Mouse (Mus musculus) testis, adult 2 months (tissue): ENCODE measurements around the gene 4930402F06Rik.

Experiments used
- CTCF ChIP-seq: fragments of 200-500 bp; IDR thresholded peaks from 2 replicates; pipeline ENCODE4 v1.5.1; 2012; ENCODE audit warnings: low read depth, mild to moderate bottlenecking, inconsistent platforms, low read length, moderate library complexity; ENCODE audit not compliant: control insufficient read depth, insufficient read depth, insufficient replicate concordance
- POLR2A ChIP-seq: fragments of 200-500 bp; IDR thresholded peaks from 2 replicates; pipeline ENCODE4 v1.6.1; 2012; ENCODE audit warnings: low read depth, mild to moderate bottlenecking, inconsistent platforms, low read length, moderate library complexity; ENCODE audit not compliant: control insufficient read depth

DNA sequence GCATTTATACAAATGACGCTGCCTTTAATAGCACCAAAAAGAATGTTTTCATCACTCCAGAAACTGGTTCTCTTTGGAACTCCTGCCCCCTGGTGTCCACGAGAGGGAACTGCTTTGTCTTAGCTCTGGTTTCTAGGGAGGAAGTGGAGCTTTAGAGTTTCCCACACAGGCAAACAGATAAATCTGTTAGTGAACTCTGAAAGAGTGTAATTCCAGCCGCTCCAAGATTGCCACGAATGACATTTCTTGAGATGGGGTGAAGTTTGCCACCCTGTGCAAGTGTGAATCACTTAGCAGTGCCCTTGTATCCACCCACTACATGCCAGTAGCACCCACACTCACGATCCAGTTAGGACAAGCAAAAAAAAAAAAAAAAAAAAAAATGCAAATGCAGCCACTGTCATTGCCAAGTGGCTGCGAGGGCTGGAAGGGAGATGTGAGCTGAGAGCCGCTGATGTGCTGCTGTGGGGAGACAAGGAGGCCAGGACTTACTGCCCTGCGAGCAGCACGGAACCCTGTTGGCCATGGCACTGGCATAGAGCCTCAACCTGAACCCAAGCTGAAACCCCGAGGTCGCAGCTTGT lies 707 bp upstream of the 4930402F06Rik start:
- TF ChIP-seq CTCF = no peak; the same call in 1 of the 2 replicates
- no peak for TF ChIP-seq POLR2A
